Mouse (Mus musculus) kidney, postnatal 10 days (tissue): ENCODE results near the gene Cabp4.

Experiments
- DNase-seq: peaks from one replicate; pipeline ENCODE4 v3.0.0; 2021; ENCODE audit warnings: mixed read lengths

Cabp4 gene

GRCm38 (mm10) chr19:4143759-4144268 is at the start of gene Cabp4:
TSS of gene Cabp4 (minus strand) at chr19:4144033.
- no peak for DNase-seq

GRCm38 (mm10) chr19:4193129-4193528 is 49.3 kb upstream of the Cabp4 start:
- DNase-seq, result no peak

GRCm38 (mm10) chr19:4192251-4192985 is 48.6 kb upstream of the Cabp4 start:
- DNase-seq, result peak; percentile 55

- peak; percentile 99 for DNase-seq
These were observed 47.9 kb upstream of the Cabp4 start, which contains the start of gene Ppp1ca for GRCm38 (mm10) chr19:4191528-4192250. TSS of gene Ppp1ca (plus strand) at chr19:4192065.

- DNase-seq, result peak; percentile 59
These were observed 47.0 kb upstream of the Cabp4 start, which contains the start of gene Tbc1d10c for GRCm38 (mm10) chr19:4190831-4191334. TSS of gene Tbc1d10c (minus strand) at chr19:4191284.

GRCm38 (mm10) chr19:4189051-4189620 is 45.3 kb upstream of the Cabp4 start:
- no peak for DNase-seq

- no peak for DNase-seq
These were observed 43.5 kb upstream of the Cabp4 start for GRCm38 (mm10) chr19:4187303-4187702.

GRCm38 (mm10) chr19:4184976-4185975 is 41.4 kb upstream of the Cabp4 start:
- DNase-seq, result peak; percentile 68

- DNase-seq, result no peak
These were observed 39.9 kb upstream of the Cabp4 start for GRCm38 (mm10) chr19:4183689-4184088.

- peak; percentile 71 for DNase-seq
These were observed 38.1 kb upstream of the Cabp4 start for GRCm38 (mm10) chr19:4181892-4182291.

GRCm38 (mm10) chr19:4180411-4180810 is 36.6 kb upstream of the Cabp4 start:
- no peak for DNase-seq

GRCm38 (mm10) chr19:4175368-4175947 is 31.6 kb upstream of the Cabp4 start, which contains the start of gene Carns1:
TSS of gene Carns1 (minus strand) at chr19:4175479.
- DNase-seq, result peak; percentile 60

GRCm38 (mm10) chr19:4172925-4173324 is 29.1 kb upstream of the Cabp4 start:
- peak; percentile 15 for DNase-seq

GRCm38 (mm10) chr19:4171393-4172290 is 27.8 kb upstream of the Cabp4 start:
- peak; percentile 17 for DNase-seq

- DNase-seq, result no peak
These were observed 27.0 kb upstream of the Cabp4 start for GRCm38 (mm10) chr19:4170723-4171392.

GRCm38 (mm10) chr19:4169810-4170209 is 26.0 kb upstream of the Cabp4 start:
- no peak for DNase-seq

- peak; percentile 100 for DNase-seq
These were observed 25.5 kb upstream of the Cabp4 start for GRCm38 (mm10) chr19:4169378-4169784.

- no peak for DNase-seq
These were observed 23.0 kb upstream of the Cabp4 start for GRCm38 (mm10) chr19:4166678-4167476.

GRCm38 (mm10) chr19:4164721-4165120 is 20.9 kb upstream of the Cabp4 start:
- DNase-seq, result no peak
